8 mouse cellular contexts compared by ENCODE assay signal in the genomic region with DNA sequence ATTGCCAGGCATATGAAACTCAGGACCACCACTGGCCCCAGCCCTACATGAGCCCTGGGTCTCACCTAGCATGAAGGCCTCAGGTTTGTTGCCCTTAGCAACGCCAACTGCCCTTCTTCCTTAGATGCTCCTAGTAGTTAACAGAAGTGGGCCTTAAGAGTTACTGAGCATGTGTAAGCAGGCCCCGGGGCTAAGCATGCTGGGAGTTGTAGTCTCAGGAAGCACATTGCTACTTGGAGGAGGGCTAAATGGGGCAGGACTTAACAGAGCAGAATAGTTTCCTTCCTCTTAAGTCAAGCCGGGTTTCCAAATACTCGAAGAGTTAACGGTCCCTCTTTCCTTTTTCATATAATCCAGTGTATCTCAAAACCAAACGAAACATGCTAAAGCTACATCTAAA. TPM values are rescaled to one million over a fixed set of nuclear protein-coding genes. Genes with fewer than 3 reads are reported as not detected.
DNase-seq lines count a peak whose midpoint lies in the region; ATAC-seq and TF ChIP-seq lines count a peak whose summit lies in the region.

No protein-coding gene starts in this region.

- H3K27ac ChIP-seq in intestine, embryonic 15.5 days, result no peak overlapping the region
- H3K27ac ChIP-seq in limb, embryonic 15.5 days, result 0 out of 2 replicates have a peak overlapping the region, but pooled peaks have one; percentile 63
- no peak overlapping the region for H3K27ac ChIP-seq in midbrain, postnatal 0 days (ENCODE audit: low read depth, low read length)

- no peak for TF ChIP-seq CTCF in midbrain, postnatal 0 days (IDR thresholded peaks at IDR 0.05)

- ATAC-seq in erythroblast, adult 5-6 weeks (replicated peaks; ENCODE audit: low FRiP score, poor library complexity, severe bottlenecking), result no peak
- no peak for ATAC-seq in intestine, embryonic 15.5 days
- ATAC-seq in limb, embryonic 15.5 days (ENCODE audit: insufficient number of reproducible peaks, low FRiP score, low TSS enrichment, low read depth), result no peak
- no peak for ATAC-seq in midbrain, postnatal 0 days (ENCODE audit: low FRiP score)

- peak; percentile 68 for DNase-seq in adrenal gland, postnatal 14 days
- DNase-seq in frontal cortex, postnatal 36 days (ENCODE audit: low spot score in 2 of 2), result peak; percentile 44 to 64
- DNase-seq in midbrain, postnatal 0 days (ENCODE audit: low spot score), result peak; percentile 51
- DNase-seq in testis, postnatal 10 days (ENCODE audit: low spot score), result peak; percentile 53

- H3K4me2 ChIP-seq in intestine, embryonic 15.5 days (replicated peaks), result peak overlapping the region; percentile 88
- H3K4me2 ChIP-seq in limb, embryonic 15.5 days, result peak overlapping the region; percentile 82
- peak overlapping the region; percentile 99 for H3K4me2 ChIP-seq in midbrain, postnatal 0 days (ENCODE audit: low read depth, low read length, poor library complexity, severe bottlenecking)

- no peaks in the 10 kb centered on the region for H3K9me3 ChIP-seq in erythroblast, embryonic 14.5 days (ENCODE audit: control insufficient read depth, low read length)
- H3K9me3 ChIP-seq in intestine, embryonic 15.5 days, result no peaks in the 10 kb centered on the region
- H3K9me3 ChIP-seq in limb, embryonic 15.5 days, result no peaks in the 10 kb centered on the region
- H3K9me3 ChIP-seq in midbrain, postnatal 0 days (ENCODE audit: low read length), result no peaks in the 10 kb centered on the region

- peaks cover 45% of the 10 kb centered on the region for H3K4me1 ChIP-seq in erythroblast, embryonic 14.5 days (ENCODE audit: control insufficient read depth)
- H3K4me1 ChIP-seq in intestine, embryonic 15.5 days (replicated peaks), result peaks cover 28% of the 10 kb centered on the region
- H3K4me1 ChIP-seq in limb, embryonic 15.5 days, result peaks cover 29% of the 10 kb centered on the region
- H3K4me1 ChIP-seq in midbrain, postnatal 0 days (ENCODE audit: insufficient read depth, low read length), result peaks cover 30% of the 10 kb centered on the region

- 47% methylated on average over 6 of the region's 6 CpGs for WGBS in intestine, embryonic 15.5 days
- 44% methylated on average over 6 of the region's 6 CpGs for WGBS in limb, embryonic 15.5 days
- 73% methylated on average over 6 of the region's 6 CpGs for WGBS in midbrain, postnatal 0 days

- H3K27me3 ChIP-seq in erythroblast, embryonic 14.5 days (ENCODE audit: control insufficient read depth), result no peaks in the 10 kb centered on the region
- no peaks in the 10 kb centered on the region for H3K27me3 ChIP-seq in intestine, embryonic 15.5 days (replicated peaks)
- H3K27me3 ChIP-seq in limb, embryonic 15.5 days, result no peaks in the 10 kb centered on the region
- H3K27me3 ChIP-seq in midbrain, postnatal 0 days (ENCODE audit: insufficient read depth, low read length), result no peaks in the 10 kb centered on the region

- peak overlapping the region; percentile 99 for H3K4me3 ChIP-seq in erythroblast, embryonic 14.5 days (replicated peaks)
- H3K4me3 ChIP-seq in intestine, embryonic 15.5 days (replicated peaks), result 0 out of 2 replicates have a peak overlapping the region, but pooled peaks have one; percentile 2
- H3K4me3 ChIP-seq in limb, embryonic 15.5 days, result peak overlapping the region; percentile 13; the same call in 1 of the 2 replicates
- no peak overlapping the region for H3K4me3 ChIP-seq in midbrain, postnatal 0 days (ENCODE audit: low read depth, low read length)

- H3K9ac ChIP-seq in intestine, embryonic 15.5 days, result no peak overlapping the region
- no peak overlapping the region for H3K9ac ChIP-seq in limb, embryonic 15.5 days
- no peak overlapping the region; the same call in 1 of the 2 replicates for H3K9ac ChIP-seq in midbrain, postnatal 0 days (replicated peaks; ENCODE audit: low read length, poor library complexity, severe bottlenecking)

- peaks cover 67% of the 10 kb centered on the region for H3K36me3 ChIP-seq in erythroblast, embryonic 14.5 days (ENCODE audit: control insufficient read depth)
- peaks cover 43% of the 10 kb centered on the region for H3K36me3 ChIP-seq in intestine, embryonic 15.5 days
- peaks cover 47% of the 10 kb centered on the region for H3K36me3 ChIP-seq in limb, embryonic 15.5 days
- H3K36me3 ChIP-seq in midbrain, postnatal 0 days (ENCODE audit: insufficient read depth, low read length), result peaks cover 40% of the 10 kb centered on the region

RNA-seq across cellular contexts. Expression of a gene that starts 3.7 kb away (rescaled TPM):
- polyA plus RNA-seq in erythroblast, embryonic 14.5 days (2012), result 1.5 and 2.6 TPM in 2 replicates
- total RNA-seq in erythroblast, adult 5-6 weeks (2015; ENCODE audit: low replicate concordance), result 23.0 and 28.1 TPM in 2 replicates
- 27.9 and 31.8 TPM in 2 replicates for total RNA-seq in erythroblast, adult 5-6 weeks (2017; ENCODE audit: low replicate concordance)
- 64.0 and 66.6 TPM in 2 replicates for total RNA-seq in adrenal gland, postnatal 14 days (2021)
- polyA plus RNA-seq in intestine, embryonic 15.5 days (2015; fragmentation: Nextera tagmentation; extraction: Ambion mirVana), result 9.6 and 10.4 TPM in 2 replicates
- polyA plus RNA-seq in limb, embryonic 15.5 days (2015; fragmentation: Nextera tagmentation; extraction: Ambion mirVana), result 11.8 and 13.7 TPM in 2 replicates
- total RNA-seq in midbrain, postnatal 0 days (2014; rRNA removed), result 32.2 and 32.5 TPM in 2 replicates
- polyA plus RNA-seq in midbrain, postnatal 0 days (2015; fragmentation: Nextera tagmentation; extraction: Ambion mirVana), result 5.6 and 7.7 TPM in 2 replicates

RNA-seq across cellular contexts. Expression of a gene that starts 27.0 kb away (rescaled TPM):
- polyA plus RNA-seq in erythroblast, embryonic 14.5 days (2012), result 0.24 and 0.38 TPM in 2 replicates
- total RNA-seq in erythroblast, adult 5-6 weeks (2015; ENCODE audit: low replicate concordance), result 2.1 TPM in 1 of 2 replicates, not detected in the other
- 0.98 and 1.8 TPM in 2 replicates for total RNA-seq in erythroblast, adult 5-6 weeks (2017; ENCODE audit: low replicate concordance)
- total RNA-seq in adrenal gland, postnatal 14 days (2021), result 3.0 and 3.6 TPM in 2 replicates
- 10.8 and 12.5 TPM in 2 replicates for polyA plus RNA-seq in intestine, embryonic 15.5 days (2015; fragmentation: Nextera tagmentation; extraction: Ambion mirVana)
- 14.1 and 14.2 TPM in 2 replicates for polyA plus RNA-seq in limb, embryonic 15.5 days (2015; fragmentation: Nextera tagmentation; extraction: Ambion mirVana)
- 9.4 and 10.1 TPM in 2 replicates for total RNA-seq in midbrain, postnatal 0 days (2014; rRNA removed)
- polyA plus RNA-seq in midbrain, postnatal 0 days (2015; fragmentation: Nextera tagmentation; extraction: Ambion mirVana), result 30.7 and 31.1 TPM in 2 replicates

RNA-seq across cellular contexts. Expression of a gene that starts 31.0 kb away (rescaled TPM):
- polyA plus RNA-seq in erythroblast, embryonic 14.5 days (2012), result not detected in 2 replicates
- not detected in 2 replicates for total RNA-seq in erythroblast, adult 5-6 weeks (2015; ENCODE audit: low replicate concordance)
- total RNA-seq in erythroblast, adult 5-6 weeks (2017; ENCODE audit: low replicate concordance), result not detected in 2 replicates
- total RNA-seq in adrenal gland, postnatal 14 days (2021), result 1.9 and 3.5 TPM in 2 replicates
- 0.96 and 1.1 TPM in 2 replicates for polyA plus RNA-seq in intestine, embryonic 15.5 days (2015; fragmentation: Nextera tagmentation; extraction: Ambion mirVana)
- polyA plus RNA-seq in limb, embryonic 15.5 days (2015; fragmentation: Nextera tagmentation; extraction: Ambion mirVana), result 1.8 and 2.7 TPM in 2 replicates
- total RNA-seq in midbrain, postnatal 0 days (2014; rRNA removed), result 0.38 and 0.71 TPM in 2 replicates
- 0.18 and 0.22 TPM in 2 replicates for polyA plus RNA-seq in midbrain, postnatal 0 days (2015; fragmentation: Nextera tagmentation; extraction: Ambion mirVana)

RNA-seq across cellular contexts. Expression of a gene that starts 36.0 kb away (rescaled TPM):
- 54.6 and 55.9 TPM in 2 replicates for polyA plus RNA-seq in erythroblast, embryonic 14.5 days (2012)
- 20.2 and 21.5 TPM in 2 replicates for total RNA-seq in erythroblast, adult 5-6 weeks (2015; ENCODE audit: low replicate concordance)
- total RNA-seq in erythroblast, adult 5-6 weeks (2017; ENCODE audit: low replicate concordance), result 35.1 and 37.9 TPM in 2 replicates
- total RNA-seq in adrenal gland, postnatal 14 days (2021), result 59.1 and 62.5 TPM in 2 replicates
- 88.3 and 89.0 TPM in 2 replicates for polyA plus RNA-seq in intestine, embryonic 15.5 days (2015; fragmentation: Nextera tagmentation; extraction: Ambion mirVana)
- polyA plus RNA-seq in limb, embryonic 15.5 days (2015; fragmentation: Nextera tagmentation; extraction: Ambion mirVana), result 91.4 and 94.3 TPM in 2 replicates
- total RNA-seq in midbrain, postnatal 0 days (2014; rRNA removed), result 45.1 and 50.6 TPM in 2 replicates
- 50.6 and 57.4 TPM in 2 replicates for polyA plus RNA-seq in midbrain, postnatal 0 days (2015; fragmentation: Nextera tagmentation; extraction: Ambion mirVana)

RNA-seq across cellular contexts. Expression of a gene that starts 50.7 kb away (rescaled TPM):
- 0.37 and 0.59 TPM in 2 replicates for polyA plus RNA-seq in erythroblast, embryonic 14.5 days (2012)
- total RNA-seq in erythroblast, adult 5-6 weeks (2015; ENCODE audit: low replicate concordance), result 2.3 and 3.3 TPM in 2 replicates
- 10.6 and 12.8 TPM in 2 replicates for total RNA-seq in erythroblast, adult 5-6 weeks (2017; ENCODE audit: low replicate concordance)
- total RNA-seq in adrenal gland, postnatal 14 days (2021), result 21.4 and 26.3 TPM in 2 replicates
- 18.6 and 19.0 TPM in 2 replicates for polyA plus RNA-seq in intestine, embryonic 15.5 days (2015; fragmentation: Nextera tagmentation; extraction: Ambion mirVana)
- 19.7 and 21.8 TPM in 2 replicates for polyA plus RNA-seq in limb, embryonic 15.5 days (2015; fragmentation: Nextera tagmentation; extraction: Ambion mirVana)
- 46.0 and 56.9 TPM in 2 replicates for total RNA-seq in midbrain, postnatal 0 days (2014; rRNA removed)
- 19.6 and 21.7 TPM in 2 replicates for polyA plus RNA-seq in midbrain, postnatal 0 days (2015; fragmentation: Nextera tagmentation; extraction: Ambion mirVana)
